Mouse (Mus musculus) lung, postnatal 10 days (tissue): ENCODE results near the gene Ppcdc.
A peak's percentile ranks its signal among the peaks of the same experiment; 100 is the strongest.

ENCODE experiments used
- DNase-seq: peaks from one replicate; pipeline ENCODE4 v3.0.0; 2021

The Ppcdc gene

DNA sequence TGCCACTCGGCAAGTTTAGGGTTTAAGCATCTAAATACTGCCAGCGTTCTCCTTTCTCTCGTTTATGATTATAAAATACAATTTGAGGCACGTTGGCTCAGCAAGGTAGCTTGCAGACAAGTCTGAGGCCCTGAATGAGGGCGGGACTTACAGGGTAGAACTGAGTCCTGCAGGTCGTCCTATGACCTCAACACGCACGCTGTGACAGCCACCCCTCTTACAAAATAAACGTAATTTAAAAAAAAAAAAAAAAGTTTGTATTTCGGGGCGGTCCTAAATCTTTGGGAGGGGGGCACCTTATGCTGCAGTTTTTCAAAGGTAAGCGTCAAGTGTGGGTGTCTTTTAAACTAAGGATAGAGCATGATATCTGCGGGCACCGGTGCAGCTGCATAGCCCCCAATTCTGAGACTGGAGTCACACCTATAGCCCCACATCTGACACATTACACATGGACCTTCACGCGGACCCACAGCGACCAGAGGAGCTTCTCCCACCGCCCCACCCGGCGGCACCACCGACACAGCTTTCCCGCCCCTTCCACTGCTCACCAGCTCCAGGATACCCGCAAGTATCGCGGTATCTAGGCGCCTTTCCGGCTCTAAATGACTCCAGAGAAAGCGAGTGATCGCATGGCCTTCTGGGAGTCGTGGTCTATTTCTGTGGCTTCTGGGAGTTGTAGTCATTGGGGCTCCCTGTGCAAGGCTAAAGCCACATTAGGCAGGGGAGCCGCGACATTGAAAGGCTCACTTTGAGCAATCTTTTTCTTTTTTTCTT, at the start of gene Ppcdc:
TSS of gene Ppcdc (minus strand) at position 603 of the 774 bp plus-strand sequence.
- DNase-seq: peak; percentile 96

DNA sequence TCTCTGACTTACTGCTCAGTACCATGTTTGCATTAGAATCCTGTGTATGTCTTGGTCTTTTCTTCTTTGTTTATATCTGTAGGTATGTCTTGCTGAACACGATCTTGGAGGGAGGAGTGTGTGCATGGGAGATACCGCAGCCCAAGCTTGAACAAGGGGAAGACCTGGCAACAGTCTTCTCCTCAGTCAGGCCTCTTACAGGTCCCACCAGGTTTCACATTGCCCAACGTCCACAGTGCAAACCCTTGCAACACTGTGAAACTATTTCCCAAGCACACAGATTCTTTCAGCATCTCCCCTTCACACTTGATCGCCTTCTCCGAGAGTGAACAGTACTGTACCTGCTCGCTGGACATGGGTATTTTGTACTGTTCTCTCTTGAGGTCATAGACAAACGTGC, 47.9 kb upstream of the Ppcdc start:
- no peak for DNase-seq

DNA sequence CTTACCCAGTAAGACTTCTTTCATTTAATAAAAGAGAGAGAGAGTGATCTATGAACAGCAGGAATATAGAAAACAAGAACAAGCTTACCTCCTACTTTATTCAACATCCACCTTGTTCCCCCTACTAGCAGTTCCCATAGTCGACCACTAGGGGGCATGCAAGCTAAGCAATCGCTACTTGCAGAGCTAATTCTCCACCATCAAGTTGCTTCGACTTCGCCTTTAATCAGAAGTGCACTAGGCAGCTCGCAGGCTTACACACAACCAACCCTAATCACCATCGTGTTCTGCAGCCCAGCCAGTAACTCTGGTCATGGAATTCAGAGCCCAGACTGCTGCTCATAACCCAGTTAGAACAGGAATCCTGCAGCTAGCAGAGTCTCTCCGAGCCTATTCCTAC, 45.9 kb upstream of the Ppcdc start:
- peak; percentile 87 for DNase-seq

DNA sequence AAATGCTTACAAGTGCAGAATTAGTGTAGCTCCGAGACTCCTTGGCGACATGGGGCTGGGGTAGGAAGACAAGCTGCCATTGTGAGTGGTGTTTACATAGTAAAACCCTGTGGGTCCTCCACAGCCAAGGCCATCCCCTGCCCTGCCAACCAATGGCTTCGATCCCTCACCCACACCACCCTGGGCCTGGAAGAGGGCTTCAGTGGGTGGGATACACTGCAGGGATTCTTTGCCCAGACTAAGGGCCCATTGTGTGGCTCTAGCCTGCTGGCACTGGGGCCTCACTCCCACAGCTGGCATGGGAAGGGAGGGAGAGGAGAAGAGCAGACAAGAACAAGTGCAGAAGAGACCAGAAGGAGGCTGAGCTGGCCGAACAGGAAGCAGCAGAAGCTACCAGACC, 29.0 kb upstream of the Ppcdc start:
- no peak for DNase-seq

DNA sequence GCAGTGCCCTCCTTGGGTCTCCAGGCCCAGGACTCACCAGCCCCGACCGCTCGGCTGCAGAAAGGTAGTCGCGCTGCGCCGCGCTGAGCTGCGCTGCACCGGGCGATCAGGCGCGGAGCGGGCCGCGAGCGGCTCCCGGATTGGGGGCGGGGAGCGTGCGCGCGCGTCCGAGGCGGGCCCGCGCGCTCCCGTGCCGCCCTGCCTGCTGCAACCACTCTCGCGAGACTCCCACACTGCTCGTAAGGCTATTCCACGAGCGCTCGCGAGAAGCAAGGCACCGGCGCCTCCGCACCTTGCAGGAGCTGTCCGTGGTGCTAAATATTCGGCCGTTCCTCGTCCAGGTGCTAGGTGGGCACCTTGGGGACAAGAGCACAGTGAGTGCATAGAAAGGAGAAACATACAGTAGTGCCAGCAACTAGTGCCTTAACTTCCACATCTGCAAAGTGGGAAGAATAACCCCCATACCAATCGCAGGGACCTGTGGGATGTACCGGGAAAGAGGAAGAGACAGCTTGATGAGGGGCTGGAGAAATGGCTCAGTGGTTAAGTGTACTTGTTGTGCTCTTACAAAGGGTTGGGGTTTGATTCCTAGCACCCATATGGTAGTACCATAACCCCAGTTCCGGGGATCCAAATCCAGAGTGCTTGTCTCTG, 28.1 kb upstream of the Ppcdc start, which contains the start of gene Scamp5:
TSS of gene Scamp5 (minus strand) at position 165 of the 654 bp plus-strand sequence.
- peak; percentile 92 for DNase-seq

DNA sequence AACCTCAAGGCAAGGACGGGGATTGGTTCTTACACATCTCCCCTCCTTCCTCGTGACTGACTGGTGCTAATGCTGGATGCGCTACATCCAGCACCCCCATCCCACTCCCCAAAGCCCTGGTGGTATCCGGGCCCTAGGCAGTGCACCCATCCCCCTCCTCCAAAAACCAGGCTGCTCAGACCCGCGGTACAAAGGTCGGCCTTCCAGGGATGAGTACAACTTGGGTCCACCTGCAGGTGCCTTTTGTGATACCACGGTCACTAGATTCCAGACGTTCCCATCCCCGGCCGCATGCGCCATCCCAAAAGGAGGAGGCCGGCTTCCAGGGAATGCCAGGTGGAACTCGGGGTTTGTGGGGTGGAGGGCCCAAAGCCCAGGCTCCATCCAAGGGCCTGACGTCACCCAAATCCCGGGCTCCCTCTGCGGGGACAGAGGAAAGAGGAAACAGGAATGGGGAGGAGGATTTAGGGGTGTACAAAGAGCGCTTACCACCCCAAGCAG, 27.4 kb upstream of the Ppcdc start:
- DNase-seq: peak; percentile 30

DNA sequence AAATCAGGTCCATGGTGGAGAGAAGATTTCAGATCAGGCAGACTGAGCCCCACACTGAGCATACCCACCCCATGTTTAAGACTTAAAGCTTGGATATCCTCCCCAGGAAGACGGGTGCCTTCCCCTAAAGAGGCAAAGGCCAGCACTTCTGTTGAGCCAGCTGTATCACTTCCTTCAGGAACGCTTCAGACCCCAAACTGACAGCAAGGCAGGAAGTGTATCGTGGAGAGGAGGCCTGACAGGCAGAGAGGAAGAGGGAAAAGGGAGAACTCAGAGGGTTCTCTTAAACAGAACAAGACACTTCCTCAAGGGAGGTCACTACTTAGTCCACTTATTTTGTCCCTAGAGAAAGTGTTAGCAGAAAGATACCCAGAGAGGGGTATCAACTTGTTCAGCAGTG, 26.2 kb upstream of the Ppcdc start:
- DNase-seq: no peak

DNA sequence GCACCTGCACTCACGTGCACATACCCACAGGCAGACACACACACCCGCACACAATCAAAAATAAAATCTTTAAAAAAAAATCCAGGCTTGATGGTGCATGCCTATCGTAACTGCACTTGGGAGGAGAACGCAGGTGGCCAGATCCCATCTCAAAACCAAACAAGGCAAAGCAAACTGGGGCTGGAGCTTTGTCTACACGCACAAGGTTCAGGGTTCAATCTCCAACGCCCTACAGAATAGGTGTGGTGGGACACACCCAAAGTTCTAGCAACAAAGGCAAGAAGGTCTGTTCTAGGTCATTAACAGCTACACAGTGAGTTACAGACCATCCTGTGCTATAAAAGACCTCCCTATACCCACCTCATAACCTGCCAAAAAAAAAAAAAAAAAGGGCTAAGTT, 22.9 kb upstream of the Ppcdc start:
- no peak for DNase-seq

DNA sequence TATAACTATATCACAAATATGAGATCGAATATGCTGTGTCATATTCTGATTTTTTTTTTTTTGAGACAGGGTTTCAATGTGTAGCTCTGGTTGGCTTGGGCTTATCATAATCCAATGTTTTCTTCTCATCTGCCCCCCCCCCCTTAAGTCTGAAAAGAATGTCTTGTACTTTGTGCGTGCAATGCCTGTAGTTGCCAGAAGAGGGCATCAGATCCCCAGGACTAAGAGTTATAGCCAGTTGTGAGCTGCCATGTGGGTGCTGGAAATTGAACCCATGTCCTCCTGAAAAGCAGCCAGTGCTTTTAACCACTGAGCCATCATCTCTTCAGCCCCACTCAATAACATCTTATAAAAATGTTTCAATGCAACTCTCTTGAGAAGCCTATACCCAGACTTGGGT, 19.8 kb upstream of the Ppcdc start:
- DNase-seq: no peak

DNA sequence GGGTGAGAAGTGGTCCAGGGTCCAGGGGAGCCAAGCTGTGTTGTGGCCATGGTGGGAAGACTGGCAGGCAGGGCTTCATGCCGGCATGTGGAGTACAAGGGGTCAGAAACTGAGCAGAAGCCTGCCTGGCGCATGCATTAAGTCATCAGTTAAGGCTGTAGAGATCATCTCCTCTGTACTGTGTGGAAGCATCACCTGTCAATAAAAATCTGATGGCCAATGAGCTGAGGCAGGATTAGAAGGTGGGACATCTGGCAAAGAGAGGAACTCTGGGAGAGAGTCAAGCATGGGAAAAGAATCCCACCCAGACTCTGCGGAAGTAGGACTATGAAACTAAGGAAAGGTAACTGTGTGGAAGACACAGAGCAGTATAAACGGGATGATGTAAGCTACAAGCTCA, 13.6 kb upstream of the Ppcdc start:
- DNase-seq: no peak

DNA sequence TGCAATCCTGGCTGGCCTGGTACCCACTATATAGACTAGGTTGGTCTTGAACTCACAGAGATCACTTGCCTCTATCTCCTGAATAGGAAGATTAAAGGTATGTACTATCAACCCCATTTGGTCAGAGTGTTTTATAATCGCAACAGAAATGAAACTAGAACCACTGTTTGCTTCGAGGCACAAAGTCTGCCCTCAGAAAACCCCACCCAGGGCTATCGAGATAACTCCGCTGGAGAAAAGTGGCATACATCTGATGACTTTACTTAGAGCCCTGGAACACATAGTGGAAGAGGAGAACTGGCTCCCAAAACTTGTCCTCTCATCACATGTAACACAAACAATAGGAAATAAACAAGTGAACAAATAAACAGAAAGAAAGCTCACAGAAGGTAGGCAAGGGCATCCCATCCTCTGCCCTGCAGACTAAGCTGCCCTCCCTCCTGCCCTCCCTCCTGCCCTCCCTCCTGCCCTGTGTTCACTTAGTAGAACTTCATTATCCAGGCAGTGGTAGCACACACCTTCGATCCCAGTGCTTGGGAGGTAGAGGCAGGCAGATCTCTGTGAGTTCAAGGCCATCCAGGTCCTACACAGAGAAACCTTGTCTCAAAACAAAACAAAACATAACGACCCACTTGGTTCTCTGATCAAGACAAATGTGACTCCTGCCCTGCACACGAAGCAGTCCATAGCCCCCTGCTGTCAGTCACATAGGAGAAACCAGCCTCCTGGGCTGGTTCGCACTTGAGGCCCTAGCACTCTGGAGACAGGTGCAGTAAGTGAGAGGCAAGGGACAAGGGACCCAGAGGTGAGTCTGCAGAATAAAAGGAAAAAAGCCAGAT, 12.9 kb upstream of the Ppcdc start:
- no peak for DNase-seq

DNA sequence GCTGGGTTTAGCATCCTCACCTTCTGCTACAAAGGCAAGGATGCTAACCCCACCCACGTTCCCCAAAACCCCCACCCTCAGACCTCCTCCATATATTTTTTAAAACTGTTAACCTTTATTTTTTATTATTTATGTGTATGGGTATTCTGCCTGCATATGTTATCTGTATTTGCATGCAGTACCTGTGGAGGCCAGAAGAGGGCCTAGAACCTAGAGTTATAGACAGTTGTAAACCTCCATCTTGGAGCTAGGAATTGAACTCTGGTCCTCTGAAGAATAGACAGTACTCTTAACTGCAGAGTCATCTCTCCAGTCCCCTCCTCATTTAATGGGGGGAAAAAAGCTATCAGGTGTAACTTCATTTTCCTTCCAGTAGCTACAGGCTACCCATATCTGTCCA, 9.8 kb upstream of the Ppcdc start:
- DNase-seq: no peak

DNA sequence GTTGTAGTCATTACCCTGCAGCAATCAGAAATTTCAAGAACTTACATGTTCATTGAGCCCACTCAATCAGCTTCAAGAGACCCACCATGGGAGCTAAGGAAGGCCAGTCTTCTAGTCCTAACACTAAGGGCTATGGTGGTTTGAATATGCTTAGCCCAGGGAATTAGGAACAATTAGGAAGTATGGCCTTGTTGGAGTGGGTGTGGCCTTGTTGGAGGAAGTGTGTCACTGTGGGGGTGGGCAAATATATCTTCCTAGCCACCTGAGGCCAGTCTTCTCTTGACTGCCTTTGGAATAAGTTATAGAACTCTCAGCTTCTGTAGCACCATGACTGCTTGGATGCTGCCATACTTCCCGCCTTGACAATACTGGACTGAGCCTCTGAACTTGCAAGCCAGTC, 696 bp upstream of the Ppcdc start:
- no peak for DNase-seq

DNA sequence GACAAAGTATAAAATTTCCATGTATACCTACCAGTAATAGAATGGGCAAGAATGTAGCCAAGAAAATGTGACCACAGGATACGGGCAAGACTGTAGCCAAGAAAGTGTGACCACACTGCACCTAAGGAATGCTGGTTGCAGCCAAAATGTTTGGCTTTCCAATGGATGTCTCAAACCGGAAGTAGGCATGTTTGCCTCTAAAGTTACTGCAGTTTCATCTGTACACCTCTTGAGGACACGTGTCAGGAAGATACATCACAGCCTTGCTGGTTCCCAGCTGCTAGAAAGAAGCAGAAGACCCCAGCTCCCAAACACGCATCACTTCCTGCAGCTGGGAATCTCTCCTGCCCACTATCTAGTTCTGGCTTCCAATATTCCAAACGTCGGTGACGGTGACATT, 841 bp downstream of the Ppcdc start:
- DNase-seq: no peak

DNA sequence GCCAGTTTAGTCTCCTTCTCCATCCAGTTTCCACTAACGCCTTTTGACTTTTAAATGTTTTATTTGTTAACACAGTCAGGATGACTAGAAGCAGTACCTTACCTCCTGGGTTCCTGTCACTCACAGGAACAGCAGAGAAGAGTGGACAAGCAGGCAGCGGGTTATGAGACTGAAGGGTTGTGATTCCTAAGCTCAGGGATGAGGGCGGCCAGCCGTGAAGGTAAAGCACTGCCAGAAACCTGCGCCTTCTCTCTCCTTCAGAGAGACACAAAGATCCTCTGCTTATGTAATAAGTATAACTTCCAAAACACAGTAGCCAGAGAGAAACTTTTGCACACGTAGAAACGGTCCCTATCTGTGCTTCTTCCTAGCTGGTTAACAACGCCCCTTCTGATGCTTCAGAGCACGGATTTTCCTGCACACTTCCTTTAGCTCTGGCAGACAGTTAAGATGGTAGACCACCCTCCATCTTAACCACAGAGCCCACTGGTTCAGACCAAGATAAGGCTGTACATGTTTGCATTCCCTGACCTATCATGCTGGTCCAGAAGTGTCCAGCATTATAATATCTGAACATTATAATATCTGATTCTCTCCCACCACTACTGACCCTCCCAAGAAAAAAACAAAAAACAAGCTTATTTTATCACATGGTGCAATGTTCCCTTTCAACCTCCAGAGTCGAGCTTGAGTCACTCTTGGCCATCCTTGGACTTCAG, 1.9 kb downstream of the Ppcdc start:
- DNase-seq: no peak

DNA sequence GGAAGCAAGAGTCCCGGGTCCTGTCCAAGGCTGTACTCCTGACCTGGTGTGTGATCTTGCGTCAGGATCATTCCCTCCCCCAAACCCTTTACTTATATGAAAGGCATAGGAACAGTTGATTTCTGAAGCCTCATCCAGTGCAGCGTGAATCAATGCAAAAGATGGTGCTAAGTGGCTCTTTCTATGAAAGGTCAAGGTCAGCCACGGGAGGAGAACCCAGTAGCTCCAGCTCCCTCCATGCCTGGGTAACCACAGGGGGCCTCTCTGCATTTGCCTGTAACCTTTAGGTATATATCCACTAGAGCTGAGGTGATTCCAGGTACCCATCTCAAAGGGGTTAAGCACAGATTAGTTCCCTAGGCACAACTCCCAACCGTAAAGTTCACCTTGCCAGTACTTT, 3.8 kb downstream of the Ppcdc start:
- DNase-seq: no peak

DNA sequence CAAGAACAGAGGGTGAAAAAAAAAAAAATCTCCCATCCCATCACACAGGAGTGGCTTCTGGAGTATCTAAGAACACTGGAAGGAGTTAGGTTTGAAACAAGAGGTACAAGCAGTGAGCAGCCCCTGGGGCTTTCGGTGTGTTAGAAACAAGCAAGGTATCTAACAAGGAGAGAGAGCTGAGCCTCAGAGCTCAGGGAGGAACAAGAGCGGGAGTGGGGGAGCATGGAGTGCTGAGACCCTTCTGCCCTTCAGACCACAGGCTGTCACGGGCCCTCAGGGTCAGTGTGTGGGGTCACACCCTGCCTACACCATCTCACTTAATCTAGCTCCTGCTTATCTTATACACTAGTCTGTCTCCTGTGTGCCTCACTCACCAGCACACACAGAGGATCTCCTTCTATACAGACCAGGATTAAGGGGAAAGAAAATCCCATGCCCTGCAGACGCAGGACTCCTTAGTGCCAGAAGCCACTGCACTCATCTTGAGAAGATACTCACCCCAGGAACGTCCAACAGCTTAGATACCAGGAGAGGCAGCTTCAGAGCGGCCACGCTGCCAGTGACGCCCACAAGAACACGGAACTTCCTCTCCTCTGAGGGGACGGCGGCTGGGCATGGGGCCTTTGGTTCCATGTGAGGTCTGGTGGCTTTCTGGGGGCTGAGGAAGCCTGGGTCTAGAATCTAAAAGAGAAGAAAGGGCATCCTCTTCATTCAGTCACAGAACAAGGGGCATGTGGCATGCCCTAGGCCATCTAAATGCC, 5.3 kb downstream of the Ppcdc start:
- no peak for DNase-seq

DNA sequence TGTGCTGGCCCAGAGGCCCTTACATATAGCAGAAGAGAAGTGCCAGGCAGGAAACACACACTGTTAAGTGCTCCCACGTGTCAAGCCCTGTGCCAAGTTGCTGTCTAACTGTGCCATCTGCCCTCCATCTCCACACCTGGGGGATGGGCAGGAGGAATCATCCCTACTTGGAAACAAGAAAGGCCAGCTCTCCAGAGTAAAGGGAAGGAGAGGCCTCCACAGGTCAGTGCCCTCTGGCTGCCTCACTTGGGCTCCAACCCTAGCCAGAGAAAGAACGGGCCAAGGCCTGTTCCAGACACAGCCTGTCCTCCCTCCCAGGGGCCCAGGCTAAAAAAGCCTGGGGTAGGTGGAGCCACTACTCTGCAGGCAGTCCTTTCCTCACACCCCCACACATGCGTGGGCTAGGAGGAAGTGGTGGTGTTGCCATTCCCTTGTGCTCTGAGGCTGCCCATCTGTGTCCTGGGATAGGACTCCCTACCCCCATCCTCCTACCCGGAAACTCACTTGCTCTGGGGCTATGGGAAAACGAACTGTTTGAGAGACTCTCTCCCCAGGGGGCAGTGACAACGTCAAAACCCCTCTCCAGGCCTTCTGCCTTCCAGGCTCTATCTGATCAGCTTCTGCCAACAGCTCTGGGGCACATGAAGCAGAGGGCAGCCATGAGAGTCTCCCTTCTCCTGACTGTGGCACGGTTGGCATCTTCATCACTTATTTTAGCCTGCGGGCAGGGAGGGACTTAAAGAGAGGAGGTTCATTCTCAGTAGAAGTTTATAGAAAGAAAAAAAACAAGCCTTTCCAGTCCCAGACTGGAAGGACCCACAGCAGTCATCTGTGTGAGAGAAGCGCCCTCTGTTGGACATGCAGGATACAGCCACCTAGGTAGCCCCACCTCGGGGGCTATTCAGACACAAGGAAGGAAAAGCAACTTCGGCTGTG, 6.6 kb downstream of the Ppcdc start:
- DNase-seq: peak; percentile 92

DNA sequence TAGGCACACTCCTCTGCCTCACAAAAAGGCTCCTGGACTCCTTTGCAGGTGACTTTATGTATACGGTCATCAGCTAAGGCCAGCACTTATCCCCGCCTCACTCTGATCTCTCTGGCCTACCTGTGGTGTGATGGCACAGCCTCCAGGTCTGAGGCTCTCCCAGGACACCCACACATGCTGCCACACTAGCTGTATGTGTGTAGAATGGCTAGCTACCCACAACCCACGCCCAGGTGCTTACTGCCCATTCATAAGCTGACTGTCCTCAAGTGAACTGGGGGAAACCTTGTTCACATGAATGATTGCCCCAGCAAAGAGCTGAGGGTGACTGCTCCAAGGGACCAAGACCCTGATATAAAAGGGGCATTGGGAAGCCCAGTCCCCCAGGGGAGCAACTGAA, 7.4 kb downstream of the Ppcdc start:
- DNase-seq: no peak

DNA sequence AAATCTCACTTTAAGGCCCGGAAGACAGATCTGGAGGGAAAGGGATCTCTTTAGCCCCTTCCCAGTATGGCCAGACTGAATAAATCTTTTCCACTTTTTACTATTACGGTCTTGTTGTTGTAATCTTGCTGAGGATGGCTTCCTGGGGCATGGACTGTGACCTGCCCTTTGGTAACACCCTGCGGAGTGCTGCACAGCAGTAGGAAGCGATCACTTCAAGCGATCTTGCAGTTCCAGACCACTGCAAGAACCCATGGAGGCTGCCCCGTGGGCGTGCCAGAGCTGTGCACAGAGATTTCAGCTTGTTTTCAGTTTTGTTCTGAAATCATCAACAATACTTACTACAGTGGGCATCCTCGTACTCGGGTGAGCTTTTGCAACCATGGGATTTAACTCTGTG, 8.7 kb downstream of the Ppcdc start:
- peak; percentile 36 for DNase-seq

DNA sequence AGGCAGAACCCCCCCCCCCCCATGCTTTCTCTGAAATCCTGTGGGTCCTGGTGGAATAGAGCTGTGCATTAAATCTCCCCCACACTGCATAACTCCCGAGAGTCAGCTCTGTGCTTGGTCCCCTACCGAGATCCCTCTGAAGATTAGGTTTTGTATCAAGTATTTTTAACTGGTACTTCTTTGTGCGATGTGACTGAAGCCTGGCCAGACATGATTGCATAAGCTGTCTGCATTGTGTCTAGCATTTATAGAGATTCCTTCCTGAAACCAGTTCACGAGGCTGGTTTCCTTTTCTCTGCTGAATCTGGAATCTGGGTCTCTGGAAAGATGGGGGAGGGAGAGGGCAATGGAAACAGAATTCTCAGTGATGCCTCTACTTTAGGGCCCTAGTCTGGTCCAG, 11.5 kb downstream of the Ppcdc start:
- DNase-seq: no peak
